13 mouse cellular contexts compared by ENCODE assay signal in the genomic region with DNA sequence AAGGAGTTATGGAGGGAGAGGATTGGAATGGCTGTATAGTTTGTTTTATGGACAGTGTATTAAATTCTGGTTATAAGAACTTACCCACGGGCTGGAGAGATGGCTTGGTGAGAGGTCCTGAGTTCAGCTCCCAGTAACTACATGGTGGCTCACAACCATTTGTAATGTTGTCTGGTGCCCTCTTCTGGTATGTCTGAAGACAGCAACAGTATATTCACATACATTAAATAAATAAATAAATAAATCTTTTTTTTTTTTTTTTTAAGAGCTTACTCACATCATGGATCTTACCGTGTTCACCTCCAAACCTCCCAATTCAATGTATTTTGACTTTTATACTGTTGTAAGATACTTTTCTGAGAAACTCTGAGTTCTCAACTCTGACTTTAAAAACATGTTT.
DNase-seq lines count a peak whose midpoint lies in the region; ATAC-seq and TF ChIP-seq lines count a peak whose summit lies in the region.
"Had no signal": no experiment of that assay in that cellular context is flagged by ENCODE, and none has a peak within 500 bp of the region (broad histone marks: within the 10 kb centered on the region; RNA-seq: fewer than 3 reads in every experiment).

No protein-coding gene starts in this region.

- ATAC-seq in CD4-positive, CD25-positive, alpha-beta regulatory T cell, adult 4 months: no peak
- no peak for ATAC-seq in erythroid progenitor cell, adult 5-6 weeks (replicated peaks; ENCODE audit: low FRiP score, poor library complexity, severe bottlenecking)
- ATAC-seq in frontal cortex, adult (ENCODE audit: low TSS enrichment): no peak
- ATAC-seq: forebrain, embryonic 16.5 days had no signal

- no peak overlapping the region for H3K27ac ChIP-seq in layer of hippocampus, adult 2 months
- H3K27ac ChIP-seq: hindbrain, embryonic 10.5 days; stomach, embryonic 15.5 days had no signal

- peak; percentile 61 for TF ChIP-seq CTCF in layer of hippocampus, adult 2 months (conservative IDR thresholded peaks at IDR 0.05)

- H3K4me3 ChIP-seq in layer of hippocampus, adult 2 months: no peak overlapping the region
- H3K4me3 ChIP-seq: hindbrain, embryonic 10.5 days; stomach, embryonic 15.5 days had no signal

- peak; percentile 37 for DNase-seq in CD4-positive, CD25-positive, alpha-beta regulatory T cell, adult 2 months (ENCODE audit: low read depth, low spot score)
- no peak for DNase-seq in layer of hippocampus, adult 2 months (ENCODE audit: low spot score in 2 of 2)
- DNase-seq in layer of hippocampus, adult 18-20 months (ENCODE audit: low spot score in 2 of 2): no peak
- peak; percentile 40 for DNase-seq in ES-CJ7 (ENCODE audit: low read depth, low spot score)
- peak; percentile 10 for DNase-seq in embryo, embryonic 11 days
- DNase-seq: heart, adult 18-20 months; kidney, postnatal 10 days had no signal

Comparison
In these comparisons a context has a peak if more than half of its experiments do, and no peak if none do; other contexts are left out.
1. DNase-seq: peak in CD4-positive, CD25-positive, alpha-beta regulatory T cell, adult 2 months (single experiment), ES-CJ7 (single experiment) and embryo, embryonic 11 days (single experiment); none in layer of hippocampus, adult 2 months (0 of 2) and layer of hippocampus, adult 18-20 months (0 of 2).